Mouse (Mus musculus) lung, embryonic 14.5 days (tissue): ENCODE measurements around the gene Atg9b. TPM values are rescaled to one million over a fixed set of nuclear protein-coding genes. Genes with fewer than 3 reads are reported as not detected.

Source experiments
- ATAC-seq: fragments of 200-750 bp; cut with Nextera tagmentation; 2 replicates; pipeline ENCODE4 v1.8.0; 2017; ENCODE audit warnings: mild to moderate bottlenecking, moderate TSS enrichment, moderate library complexity; ENCODE audit not compliant: insufficient read depth
- DNase-seq: peaks from one replicate; pipeline ENCODE4 v3.0.0-alpha.2; 2015
- H3K27ac ChIP-seq: fragments of 300-500 bp; sonication (generic); 2 replicates; pipeline ENCODE4 v1.5.1; 2014; ENCODE audit warnings: low read depth, mild to moderate bottlenecking, moderate library complexity
- H3K27me3 ChIP-seq: fragments of 300-500 bp; sonication (generic); 2 replicates; pipeline ENCODE4 v1.6.1; 2014; ENCODE audit warnings: low read length, control low read depth; ENCODE audit not compliant: insufficient read depth
- H3K36me3 ChIP-seq: fragments of 300-500 bp; sonication (generic); 2 replicates; pipeline ENCODE4 v1.6.1; 2014; ENCODE audit warnings: control low read depth; ENCODE audit not compliant: insufficient read depth
- H3K4me1 ChIP-seq: fragments of 300-500 bp; sonication (generic); 2 replicates; pipeline ENCODE4 v1.6.1; 2014; ENCODE audit warnings: antibody characterized with exemption, control low read depth; ENCODE audit not compliant: insufficient read depth
- H3K4me2 ChIP-seq: fragments of 300-500 bp; sonication (generic); 2 replicates; pipeline ENCODE4 v1.6.1; 2014; ENCODE audit warnings: mild to moderate bottlenecking
- H3K4me3 ChIP-seq: fragments of 300-500 bp; sonication (generic); 2 replicates; pipeline ENCODE4 v1.5.1; 2014; ENCODE audit warnings: low read depth, low read length
- H3K9ac ChIP-seq: fragments of 300-500 bp; sonication (generic); 2 replicates; pipeline ENCODE4 v1.6.1; 2014
- H3K9me3 ChIP-seq: fragments of 300-500 bp; sonication (generic); 2 replicates; pipeline ENCODE4 v1.6.1; 2016; ENCODE audit warnings: low read depth, low read length, control low read depth
- CTCF ChIP-seq: IDR thresholded peaks from 2 replicates; pipeline ENCODE4 v1.5.1; 2016; ENCODE audit warnings: antibody characterized with exemption, low read depth
- WGBS: fragments of 180-500 bp; shearing (Covaris S2); extraction: QIAGEN DNeasy Blood & Tissue Kit; methylation state at CpG from one replicate; pipeline ENCODE4 v1.1.7; 2014; 5-methylcytosine and 5-hydroxymethylcytosine counted together
- polyA plus RNA-seq: library from polyadenylated mRNA; unstranded; fragments of >200 nt; fragmentation: Nextera tagmentation; extraction: Ambion mirVana; gene quantifications from 2 replicates; pipeline ENCODE4 v1.2.1, GENCODE M21; 2014

Gene Atg9b
- 0.53 and 0.71 TPM in 2 replicates for polyA plus RNA-seq

GRCm38 (mm10) chr5:24391864-24392263 lies at the start of gene Atg9b:
Gene Atg9b, minus strand, starts transcription at chr5:24392143.
- WGBS = 81% methylated on average over 7 of the region's 7 CpGs

GRCm38 (mm10) chr5:24441187-24441586 lies 49.2 kb upstream of the Atg9b start:
- H3K4me2 ChIP-seq = no peak overlapping the region
- no peak for ATAC-seq
- H3K4me3 ChIP-seq = no peak overlapping the region
- H3K27ac ChIP-seq = no peak overlapping the region
- no peak for DNase-seq
- peaks cover 14% of the 10 kb centered on the region; the same call in 1 of the 2 replicates for H3K4me1 ChIP-seq
- TF ChIP-seq CTCF = no peak
- WGBS = 90% methylated on average over 8 of the region's 8 CpGs
- H3K27me3 ChIP-seq = no peaks in the 10 kb centered on the region
- no peaks in the 10 kb centered on the region for H3K9me3 ChIP-seq
- peaks cover 65% of the 10 kb centered on the region for H3K36me3 ChIP-seq
- H3K9ac ChIP-seq = no peak overlapping the region

More at GRCm38 (mm10) chr5:24391864-24392263, at the start of gene Atg9b:
- Histone ChIP-seq H3K9me3 (no peaks in the 10 kb centered on the region), H3K4me2 (no peak within 1 kb of the TSS), H3K27me3 (peaks cover 20% of the 10 kb centered on the region), H3K4me1 (0 out of 2 replicates have a peak, but pooled peaks cover 4% of the 10 kb centered on the region), H3K27ac (no peak within 1 kb of the TSS), H3K36me3 (no peaks in the 10 kb centered on the region), H3K4me3 (no peak within 1 kb of the TSS), H3K9ac (no peak within 1 kb of the TSS)
- DNase-seq (no peak), ATAC-seq (no peak)
- no peak for TF ChIP-seq CTCF

GRCm38 (mm10) chr5:24433993-24434392 lies 42.0 kb upstream of the Atg9b start:
- ATAC-seq = no peak
- no peak for TF ChIP-seq CTCF
- WGBS = 86% methylated on average over 8 of the region's 8 CpGs
- no peak overlapping the region for H3K9ac ChIP-seq
- no peak overlapping the region for H3K4me3 ChIP-seq
- no peak overlapping the region for H3K4me2 ChIP-seq
- H3K27me3 ChIP-seq = no peaks in the 10 kb centered on the region
- DNase-seq = no peak
- peaks cover 90% of the 10 kb centered on the region for H3K36me3 ChIP-seq
- H3K9me3 ChIP-seq = no peaks in the 10 kb centered on the region
- H3K4me1 ChIP-seq = no peaks in the 10 kb centered on the region
- H3K27ac ChIP-seq = no peak overlapping the region

- Histone ChIP-seq H3K27ac (peak overlapping the region; percentile 67; the same call in 1 of the 2 replicates), H3K4me2 (peak overlapping the region; percentile 84)
- TF ChIP-seq CTCF = peak; percentile 19; the same call in 1 of the 2 replicates
Observed at GRCm38 (mm10) chr5:24428596-24428995, 36.7 kb upstream of the Atg9b start.

GRCm38 (mm10) chr5:24427981-24428402 lies 36.0 kb upstream of the Atg9b start:
- peak overlapping the region; percentile 20 for H3K4me3 ChIP-seq
- peaks cover 38% of the 10 kb centered on the region for H3K36me3 ChIP-seq
- H3K27me3 ChIP-seq = no peaks in the 10 kb centered on the region
- H3K4me2 ChIP-seq = peak overlapping the region; percentile 84
- no peak overlapping the region for H3K9ac ChIP-seq
- no peak for TF ChIP-seq CTCF
- DNase-seq (peak; percentile 66), ATAC-seq (no peak)
- H3K4me1 ChIP-seq = peaks cover 22% of the 10 kb centered on the region
- peak overlapping the region; percentile 67 for H3K27ac ChIP-seq
- 14% methylated on average over 15 of the region's 15 CpGs for WGBS
- no peaks in the 10 kb centered on the region for H3K9me3 ChIP-seq

More at GRCm38 (mm10) chr5:24428596-24428995, 36.7 kb upstream of the Atg9b start:
- H3K9me3 ChIP-seq = no peaks in the 10 kb centered on the region
- H3K4me1 ChIP-seq = peaks cover 22% of the 10 kb centered on the region
- ATAC-seq (no peak), DNase-seq (no peak)
- H3K4me3 ChIP-seq = peak overlapping the region; percentile 20
- 20% methylated on average over 9 of the region's 9 CpGs for WGBS
- no peaks in the 10 kb centered on the region for H3K27me3 ChIP-seq
- peaks cover 43% of the 10 kb centered on the region for H3K36me3 ChIP-seq
- H3K9ac ChIP-seq = no peak overlapping the region

- peak overlapping the region; percentile 84 for H3K4me2 ChIP-seq
- H3K36me3 ChIP-seq = peaks cover 30% of the 10 kb centered on the region
- WGBS = 26% methylated on average over 12 of the region's 12 CpGs
- H3K27me3 ChIP-seq = no peaks in the 10 kb centered on the region
- H3K4me1 ChIP-seq = peaks cover 22% of the 10 kb centered on the region
- TF ChIP-seq CTCF = no peak
- DNase-seq = no peak
- H3K9me3 ChIP-seq = no peaks in the 10 kb centered on the region
- no peak for ATAC-seq
- peak overlapping the region; percentile 67; the same call in 1 of the 2 replicates for H3K4me3 ChIP-seq
- peak overlapping the region; percentile 20; the same call in 1 of the 2 replicates for H3K9ac ChIP-seq
- H3K27ac ChIP-seq = peak overlapping the region; percentile 58; the same call in 1 of the 2 replicates
Observed at GRCm38 (mm10) chr5:24427285-24427633, 35.3 kb upstream of the Atg9b start.

GRCm38 (mm10) chr5:24426556-24427284 lies 34.8 kb upstream of the Atg9b start:
- peak overlapping the region; percentile 67 for H3K4me3 ChIP-seq
- peaks cover 22% of the 10 kb centered on the region for H3K4me1 ChIP-seq
- no peaks in the 10 kb centered on the region for H3K9me3 ChIP-seq
- DNase-seq (peak; percentile 29), ATAC-seq (no peak)
- H3K27ac ChIP-seq = peak overlapping the region; percentile 58; the same call in 1 of the 2 replicates
- no peak for TF ChIP-seq CTCF
- peak overlapping the region; percentile 84 for H3K4me2 ChIP-seq
- H3K27me3 ChIP-seq = no peaks in the 10 kb centered on the region
- WGBS = 14% methylated on average over 9 of the region's 9 CpGs
- H3K36me3 ChIP-seq = peaks cover 25% of the 10 kb centered on the region
- H3K9ac ChIP-seq = peak overlapping the region; percentile 66
